Mouse (Mus musculus) heart, adult 2 months (tissue): ENCODE measurements around the gene 1700086D15Rik. TPM values are rescaled to one million over a fixed set of nuclear protein-coding genes. Genes with fewer than 3 reads are reported as not detected.

Experiments
- DNase-seq, 2 experiments: peaks; one replicate each; pipeline ENCODE4 v3.0.0; 2021
- H3K27ac ChIP-seq: fragments of 200-600 bp; 2 replicates; pipeline ENCODE4 v1.8.1; 2022
- H3K27me3 ChIP-seq: fragments of 200-500 bp; 2 replicates; pipeline ENCODE4 v1.6.1; 2012; ENCODE audit warnings: mild to moderate bottlenecking, low read length, inconsistent platforms, mixed read lengths; ENCODE audit not compliant: control insufficient read depth, insufficient read depth
- H3K36me3 ChIP-seq: fragments of 200-500 bp; 2 replicates; pipeline ENCODE4 v1.6.1; 2012; ENCODE audit warnings: low read length, inconsistent platforms; ENCODE audit not compliant: control insufficient read depth, insufficient read depth
- H3K4me1 ChIP-seq: fragments of 200-500 bp; 2 replicates; pipeline ENCODE4 v1.6.1; 2011; ENCODE audit warnings: low read length; ENCODE audit not compliant: control insufficient read depth, insufficient read depth
- H3K4me3 ChIP-seq: fragments of 200-600 bp; 2 replicates; pipeline ENCODE4 v1.8.1; 2022
- H3K79me2 ChIP-seq: fragments of 200-500 bp; replicated peaks from 2 replicates; pipeline ENCODE4 v1.6.1; 2012; ENCODE audit warnings: mild to moderate bottlenecking, inconsistent platforms, low read length, moderate library complexity, mixed read lengths; ENCODE audit not compliant: control insufficient read depth, insufficient read depth
- H3K9ac ChIP-seq: fragments of 200-500 bp; 2 replicates; pipeline ENCODE4 v1.6.1; 2012; ENCODE audit warnings: low read depth, mild to moderate bottlenecking, control low read depth, inconsistent platforms, low read length, mixed read lengths
- CTCF ChIP-seq: fragments of 200-600 bp; IDR thresholded peaks from 2 replicates; pipeline ENCODE4 v1.8.1; 2022; ENCODE audit warnings: antibody characterized with exemption, mild to moderate bottlenecking, moderate library complexity
- EP300 ChIP-seq: fragments of 200-500 bp; IDR thresholded peaks from 2 replicates; pipeline ENCODE4 v1.6.1; 2011; ENCODE audit warnings: low read depth, low read length, control low read depth; ENCODE audit not compliant: insufficient read depth
- POLR2A ChIP-seq: fragments of 200-500 bp; IDR thresholded peaks from 2 replicates; pipeline ENCODE4 v1.6.1; 2011; ENCODE audit warnings: mild to moderate bottlenecking, low read depth, low read length, control low read depth; ENCODE audit not compliant: insufficient read depth
- WGBS: fragments of 180-500 bp; shearing (Covaris S2); methylation state at CpG from one replicate; pipeline ENCODE4 v1.1.7; 2018; 5-methylcytosine and 5-hydroxymethylcytosine counted together
- intact Hi-C: fragments of 180-260 bp; cut with DNase I; formaldehyde crosslinking; loops from one replicate; pipeline ENCODE4 v1.15.1; 2025
- long read RNA-seq: library from polyadenylated mRNA; stranded (forward); transcript quantifications from one replicate; pipeline ENCODE4 v2.0.0, GENCODE M21; 2021
- polyA plus RNA-seq: library from polyadenylated mRNA; depleted of rRNA; stranded (reverse); fragments of >200 nt; gene quantifications from 2 replicates; pipeline ENCODE4 v1.2.3, GENCODE M21; 2012; rRNA removed
- total RNA-seq, 2 experiments: library from RNA; stranded (reverse); gene quantifications; 2 replicates each; pipeline ENCODE4 v1.2.3; 2021

Gene 1700086D15Rik
- total RNA-seq (under 1 TPM in 1 of 2 experiments, not detected in 1; 0.41 TPM), polyA plus RNA-seq (not detected in 2 replicates)
- long read RNA-seq: 0 reads

DNA sequence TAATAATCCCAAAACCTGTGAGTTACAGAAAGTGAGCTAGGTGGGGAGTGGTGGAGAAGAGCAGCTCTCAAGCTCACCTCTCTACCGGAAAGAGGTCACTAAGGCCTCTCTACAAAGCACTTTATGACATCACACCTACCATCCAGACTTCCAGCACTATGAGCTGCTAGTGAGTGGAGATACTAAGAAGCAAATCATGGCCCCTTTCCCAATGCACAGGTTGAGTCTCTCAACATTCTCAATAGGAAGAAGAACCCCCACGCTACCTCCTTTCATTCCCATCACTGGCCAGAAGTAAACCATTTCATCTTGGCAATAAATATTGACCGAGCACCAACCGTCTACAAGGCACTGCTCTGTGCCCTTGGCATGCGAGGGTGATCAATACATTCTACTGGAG, at the start of gene 1700086D15Rik:
1700086D15Rik (minus strand) TSS at position 101 of the 400 bp plus-strand sequence.
- intact Hi-C loops: no loop called here
- no peaks in the 10 kb centered on the region for H3K36me3 ChIP-seq
- no peak for TF ChIP-seq EP300
- TF ChIP-seq CTCF: no peak
- no peak for TF ChIP-seq POLR2A
- peaks cover 2% of the 10 kb centered on the region; the same call in 1 of the 2 replicates for H3K4me1 ChIP-seq
- H3K4me3 ChIP-seq: no peak within 1 kb of the TSS
- no peak within 1 kb of the TSS for H3K9ac ChIP-seq
- H3K79me2 ChIP-seq: no peaks in the 10 kb centered on the region
- DNase-seq: no peak
- no peaks in the 10 kb centered on the region for H3K27me3 ChIP-seq
- 91% methylated on average over 5 of the region's 5 CpGs for WGBS
- no peak within 1 kb of the TSS for H3K27ac ChIP-seq

DNA sequence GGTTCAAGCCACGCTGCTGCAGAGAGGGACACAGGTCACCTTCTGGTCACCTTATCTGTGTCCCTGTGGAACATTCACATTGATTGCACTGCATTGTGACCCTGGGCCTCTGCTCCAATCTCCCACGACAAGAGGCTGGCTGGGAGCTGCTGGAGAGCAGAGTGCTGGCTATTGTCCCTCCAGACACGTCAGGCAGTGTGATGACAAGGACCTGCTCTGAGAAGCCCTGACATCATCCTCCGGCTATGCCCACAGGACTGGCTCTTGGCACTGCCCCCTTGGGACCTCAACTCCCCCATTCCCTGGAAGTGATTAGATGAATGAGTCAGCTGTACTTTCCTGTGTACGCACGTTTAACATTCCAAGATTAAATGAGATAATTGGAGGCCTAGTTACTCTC, 49.8 kb upstream of the 1700086D15Rik start:
- H3K4me3 ChIP-seq: no peak overlapping the region
- intact Hi-C loops: loop anchor here (5.0 kb wide), 2 partner anchors 93 to 458 kb away; no protein-coding TSS in a partner anchor
- WGBS: 14% methylated on average over 6 of the region's 6 CpGs
- H3K27me3 ChIP-seq: no peaks in the 10 kb centered on the region
- no peak overlapping the region for H3K9ac ChIP-seq
- peaks cover 8% of the 10 kb centered on the region; the same call in 1 of the 2 replicates for H3K4me1 ChIP-seq
- peak; percentile 67 to 87 for DNase-seq
- H3K27ac ChIP-seq: peak overlapping the region; percentile 79
- no peak for TF ChIP-seq CTCF
- peak; percentile 95 for TF ChIP-seq EP300
- peak; percentile 22; the same call in 1 of the 2 replicates for TF ChIP-seq POLR2A
- no peaks in the 10 kb centered on the region for H3K79me2 ChIP-seq
- H3K36me3 ChIP-seq: peaks cover 8% of the 10 kb centered on the region

DNA sequence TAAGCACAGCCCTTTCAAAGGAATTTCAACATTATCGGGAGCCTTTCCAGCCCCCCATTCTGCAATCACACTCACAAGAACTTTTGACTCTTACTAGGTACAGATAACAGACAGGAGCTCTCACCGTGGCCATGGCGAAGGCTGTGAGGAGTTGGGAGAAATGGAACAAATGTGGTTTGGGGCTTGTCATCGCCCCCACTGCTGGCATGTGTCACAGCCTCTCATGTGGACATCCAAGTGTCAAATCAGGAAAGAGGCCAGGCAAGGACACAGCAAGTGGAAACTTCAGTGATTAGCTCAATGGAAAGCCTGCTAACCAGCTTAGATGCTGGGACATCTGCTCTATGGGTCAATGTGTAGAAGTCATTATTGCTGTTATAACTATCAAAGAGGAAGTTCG, 45.6 kb upstream of the 1700086D15Rik start:
- H3K4me3 ChIP-seq: no peak overlapping the region
- no peaks in the 10 kb centered on the region for H3K79me2 ChIP-seq
- H3K27me3 ChIP-seq: no peaks in the 10 kb centered on the region
- WGBS: 21% methylated on average over 5 of the region's 5 CpGs
- no peaks in the 10 kb centered on the region; the same call in none of the 2 replicates for H3K36me3 ChIP-seq
- H3K27ac ChIP-seq: peak overlapping the region; percentile 79
- intact Hi-C loops: loop anchor here (5.0 kb wide), 2 partner anchors 97 to 462 kb away; no protein-coding TSS in a partner anchor
- no peak; the same call in 1 of the 2 replicates for TF ChIP-seq POLR2A
- no peak for TF ChIP-seq CTCF
- peak; percentile 97 for TF ChIP-seq EP300
- no peak overlapping the region for H3K9ac ChIP-seq
- peak; percentile 46 to 78 for DNase-seq
- H3K4me1 ChIP-seq: peaks cover 8% of the 10 kb centered on the region; the same call in 1 of the 2 replicates

DNA sequence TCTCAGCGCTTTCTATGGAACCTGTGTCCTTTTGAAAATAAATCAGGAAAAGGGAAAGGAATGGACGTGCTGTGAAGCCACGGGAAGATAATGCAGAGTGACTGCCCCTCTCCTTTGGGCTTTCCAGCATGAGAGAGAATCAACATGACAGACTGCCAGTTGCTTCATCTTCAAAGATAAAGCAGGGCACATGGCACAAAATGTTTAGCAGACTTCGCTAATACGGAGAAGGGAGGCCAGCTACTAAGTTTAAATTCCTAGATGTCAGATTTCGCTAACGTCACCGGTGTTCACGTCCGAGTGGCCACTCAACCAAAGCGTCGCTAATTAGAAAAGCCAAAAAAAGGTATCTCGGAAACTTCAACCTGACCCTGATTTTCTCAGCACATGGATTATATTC, 45.0 kb upstream of the 1700086D15Rik start:
- Histone ChIP-seq H3K4me1 (peaks cover 6% of the 10 kb centered on the region; the same call in 1 of the 2 replicates), H3K27me3 (no peaks in the 10 kb centered on the region), H3K27ac (peak overlapping the region; percentile 79), H3K36me3 (no peaks in the 10 kb centered on the region; the same call in none of the 2 replicates), H3K79me2 (no peaks in the 10 kb centered on the region), H3K9ac (no peak overlapping the region), H3K4me3 (no peak overlapping the region)
- intact Hi-C loops: loop anchor here (5.0 kb wide), 2 partner anchors 98 to 463 kb away; no protein-coding TSS in a partner anchor
- no peak for DNase-seq
- TF ChIP-seq POLR2A (no peak; the same call in 1 of the 2 replicates), CTCF (no peak), EP300 (no peak)
- 31% methylated on average over 13 of the region's 13 CpGs for WGBS

DNA sequence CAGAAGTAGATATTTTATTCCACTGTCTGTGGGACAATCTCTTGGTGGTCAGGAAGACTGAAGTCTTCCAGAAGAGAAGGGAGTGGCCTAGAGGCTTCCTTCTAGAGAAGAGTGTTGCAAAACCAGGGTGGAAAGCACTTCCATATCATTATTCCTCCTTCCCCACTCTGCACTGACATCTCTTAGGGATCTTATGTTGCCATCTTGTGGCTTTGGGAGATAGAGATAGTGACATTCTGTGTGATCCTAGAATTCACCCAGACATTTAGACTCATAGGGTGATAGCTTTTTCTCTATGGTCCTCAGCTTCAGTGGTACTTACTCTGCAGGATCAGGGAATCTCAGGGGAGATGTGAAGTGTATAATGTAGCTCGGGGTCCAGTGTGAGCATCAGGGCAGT, 43.3 kb upstream of the 1700086D15Rik start:
- Histone ChIP-seq H3K9ac (no peak overlapping the region), H3K4me1 (peaks cover 6% of the 10 kb centered on the region; the same call in 1 of the 2 replicates), H3K27me3 (no peaks in the 10 kb centered on the region), H3K36me3 (no peaks in the 10 kb centered on the region; the same call in 1 of the 2 replicates), H3K79me2 (no peaks in the 10 kb centered on the region), H3K4me3 (no peak overlapping the region), H3K27ac (no peak overlapping the region)
- WGBS: 83% methylated on average over 1 of the region's 1 CpGs
- no peak for TF ChIP-seq CTCF
- TF ChIP-seq EP300: no peak
- no peak for TF ChIP-seq POLR2A
- intact Hi-C loops: no loop called here
- no peak for DNase-seq

DNA sequence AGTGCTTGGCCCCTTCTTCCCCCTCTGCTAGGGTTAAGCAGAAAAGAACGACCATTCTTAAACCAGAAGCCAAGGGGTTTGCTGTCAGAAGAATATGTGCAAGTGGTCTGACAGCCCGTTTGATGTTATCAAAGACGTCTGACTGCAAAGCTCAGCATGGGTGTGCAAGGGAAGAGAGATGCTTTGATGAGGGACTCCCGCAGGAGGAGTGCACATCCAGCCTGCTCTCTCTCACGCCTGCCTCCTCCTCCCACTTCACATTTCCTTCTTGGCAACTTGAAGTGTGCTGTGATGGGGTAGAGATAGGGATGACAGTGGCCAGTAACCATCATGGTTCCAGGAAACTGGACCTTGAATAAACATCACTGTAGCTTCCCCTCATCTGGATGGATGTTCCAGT, 42.5 kb upstream of the 1700086D15Rik start:
- Histone ChIP-seq H3K4me1 (peaks cover 2% of the 10 kb centered on the region; the same call in 1 of the 2 replicates), H3K27me3 (no peaks in the 10 kb centered on the region), H3K27ac (no peak overlapping the region), H3K36me3 (peaks cover 2% of the 10 kb centered on the region), H3K4me3 (no peak overlapping the region), H3K79me2 (no peaks in the 10 kb centered on the region), H3K9ac (no peak overlapping the region)
- TF ChIP-seq POLR2A: no peak
- TF ChIP-seq EP300: no peak
- TF ChIP-seq CTCF: no peak
- intact Hi-C loops: no loop called here
- DNase-seq: no peak
- 16% methylated on average over 5 of the region's 5 CpGs for WGBS
